Mouse (Mus musculus): Measurements from ENCODE around the gene Grin2b.

GRCm38 (mm10) chr6:136172172-136172651 is 1.1 kb downstream of the Grin2b start:
- TF ChIP-seq GATA1 (IDR thresholded peaks at IDR 0.05; ENCODE audit: low read length) (no peak), TAL1 (IDR thresholded peaks at IDR 0.05; ENCODE audit: low read length) (no peak)

All from erythroblast, embryonic 14.5 days (primary cell).